Mouse (Mus musculus) brain, embryonic 14.5 days (tissue): ENCODE results near the gene Smarca4. TPM values are rescaled to one million over a fixed set of nuclear protein-coding genes. Genes with fewer than 3 reads are reported as not detected.
A peak's percentile ranks its signal among the peaks of the same experiment; 100 is the strongest.

ENCODE experiments used
- DNase-seq: peaks from one replicate; pipeline ENCODE4 v3.0.0-alpha.2; 2011; ENCODE audit warnings: low read depth
- CTCF ChIP-seq: fragments of 200-500 bp; IDR thresholded peaks from 2 replicates; pipeline ENCODE4 v1.5.1; 2012; ENCODE audit warnings: inconsistent platforms, mild to moderate bottlenecking, moderate library complexity, borderline replicate concordance; ENCODE audit not compliant: insufficient read depth, insufficient read length; ENCODE audit errors: extremely low read depth
- POLR2A ChIP-seq: fragments of 200-500 bp; IDR thresholded peaks from 2 replicates; pipeline ENCODE4 v1.6.1; 2012; ENCODE audit warnings: mild to moderate bottlenecking, inconsistent platforms, borderline replicate concordance; ENCODE audit not compliant: poor library complexity, insufficient read depth, insufficient read length, severe bottlenecking; ENCODE audit errors: extremely low read depth
- polyA plus RNA-seq: library from polyadenylated mRNA; depleted of rRNA; stranded (reverse); fragments of >200 nt; gene quantifications from 2 replicates; pipeline ENCODE4 v1.2.3, GENCODE M21; 2012

Gene Smarca4
- polyA plus RNA-seq, 1 experiment = 241 TPM

DNA sequence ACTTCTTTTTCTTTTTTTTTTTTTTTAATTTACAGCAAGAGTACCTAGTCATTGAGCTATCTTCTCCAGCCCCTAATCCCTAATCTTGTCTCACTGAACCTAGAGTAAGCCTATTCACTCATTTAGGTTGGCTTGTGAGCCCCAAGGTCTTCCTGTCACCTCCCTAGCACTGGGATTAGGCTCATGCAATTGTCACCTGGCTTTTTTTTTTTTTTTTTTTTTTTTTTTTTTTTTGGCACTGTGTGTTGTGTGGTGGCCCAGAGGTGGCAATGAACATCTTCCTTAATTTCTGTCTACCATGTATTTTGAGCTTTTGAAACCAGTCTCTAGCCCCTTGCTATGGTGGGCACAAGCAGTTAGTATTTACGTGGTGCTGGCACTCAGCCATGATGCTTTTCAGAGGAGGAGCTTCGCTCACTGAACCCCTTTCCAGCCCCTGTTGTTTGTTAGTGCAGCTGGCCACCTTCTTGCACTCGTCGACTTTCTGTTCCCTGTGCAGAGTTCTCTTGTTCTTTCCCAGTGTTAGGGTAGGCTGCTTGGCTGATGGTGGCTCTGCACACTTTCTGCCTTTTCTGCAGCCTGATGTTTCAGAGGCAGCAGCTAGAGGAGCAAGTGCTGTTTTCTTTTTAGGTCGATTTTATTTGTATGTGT, 11.3 kb downstream of the Smarca4 start:
- TF ChIP-seq CTCF = no peak
- no peak for TF ChIP-seq POLR2A
- DNase-seq = peak; percentile 76

DNA sequence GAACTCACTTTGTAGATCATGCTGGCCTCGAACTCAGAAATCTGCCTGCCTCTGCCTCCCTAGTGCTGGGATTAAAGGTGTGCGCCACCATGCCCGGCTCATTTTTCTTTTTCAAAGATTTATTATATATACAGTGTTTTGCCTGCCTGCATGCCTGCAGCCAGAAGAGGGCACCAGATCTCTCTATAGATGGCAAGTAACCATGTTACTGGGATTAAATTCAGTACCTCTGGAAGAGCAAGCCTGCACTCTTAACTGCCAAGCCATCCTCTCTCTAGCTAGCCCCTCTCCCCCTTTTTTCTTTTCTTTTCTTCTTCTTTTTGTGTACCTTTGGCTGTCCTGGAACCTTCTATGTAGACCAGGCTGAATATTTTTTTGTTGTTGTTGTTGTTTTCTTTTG, 14.7 kb downstream of the Smarca4 start:
- peak; percentile 52 for DNase-seq
- TF ChIP-seq CTCF = peak; percentile 55; the same call in 1 of the 2 replicates
- TF ChIP-seq POLR2A = no peak

DNA sequence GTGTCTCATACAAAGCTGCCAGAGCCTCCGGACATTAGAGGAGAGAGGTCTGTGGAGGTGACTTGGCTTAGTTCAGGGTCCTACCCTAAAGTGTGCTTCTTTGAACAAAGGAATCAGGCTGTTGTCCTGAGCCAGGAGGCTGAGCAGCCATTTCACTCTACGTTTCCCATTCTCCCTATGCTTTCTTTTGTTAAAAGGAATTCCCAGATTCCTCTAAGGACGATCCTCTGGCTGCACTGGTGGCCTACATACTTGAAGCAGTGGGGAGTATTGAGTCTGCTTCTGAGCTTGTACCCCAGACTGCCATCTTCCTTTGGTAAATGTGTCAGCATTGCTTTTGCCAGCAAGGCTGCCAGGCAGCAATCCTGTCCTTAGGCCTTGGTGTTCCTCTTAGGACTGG, 17.1 kb downstream of the Smarca4 start:
- TF ChIP-seq CTCF = no peak
- no peak for DNase-seq

- DNase-seq = peak; percentile 47
- no peak for TF ChIP-seq POLR2A
- TF ChIP-seq CTCF = no peak
Measured at GRCm38 (mm10) chr9:21635639-21636038, 19.7 kb downstream of the Smarca4 start.

DNA sequence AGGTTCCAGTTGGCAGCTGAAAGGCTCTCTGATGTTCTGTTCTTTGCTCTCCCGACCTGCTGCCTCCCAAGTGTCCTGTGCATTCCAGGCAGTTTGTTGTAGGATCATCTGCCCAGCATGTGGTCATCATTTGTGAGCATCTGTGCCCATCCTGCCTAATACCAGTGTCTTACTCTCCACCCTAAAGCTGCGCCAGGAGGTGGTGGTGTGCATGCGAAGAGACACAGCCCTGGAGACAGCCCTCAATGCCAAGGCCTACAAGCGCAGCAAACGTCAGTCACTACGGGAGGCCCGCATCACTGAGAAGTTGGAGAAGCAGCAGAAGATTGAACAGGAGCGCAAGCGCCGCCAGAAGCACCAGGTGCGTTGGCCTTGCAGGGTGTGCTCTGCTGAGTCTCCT, 23.1 kb downstream of the Smarca4 start:
- no peak for DNase-seq
- TF ChIP-seq CTCF (no peak), POLR2A (no peak)

DNA sequence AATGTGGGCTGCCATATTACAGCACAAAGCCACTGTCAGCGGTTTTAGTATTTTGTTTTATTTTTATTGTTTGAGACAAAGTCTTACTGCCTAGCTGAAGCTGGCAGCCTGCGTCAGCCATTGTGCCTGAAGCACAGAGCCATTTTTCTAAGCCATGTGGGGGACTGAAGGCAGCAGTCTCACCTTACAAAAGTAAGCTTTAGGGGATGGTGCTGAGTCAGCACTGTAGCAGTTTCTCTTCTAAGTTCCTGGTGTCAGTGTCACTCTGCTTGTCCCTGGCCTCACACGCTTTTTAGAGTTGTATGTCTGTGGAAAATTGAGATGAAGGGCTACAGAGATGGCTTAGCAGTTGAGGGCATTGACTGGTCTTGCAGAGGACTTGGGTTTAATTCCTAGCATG, 30.4 kb downstream of the Smarca4 start:
- no peak for DNase-seq
- TF ChIP-seq POLR2A (no peak), CTCF (no peak)

- DNase-seq = no peak
- TF ChIP-seq CTCF (no peak), POLR2A (no peak)
Measured at GRCm38 (mm10) chr9:21647721-21648120, 31.8 kb downstream of the Smarca4 start.

GRCm38 (mm10) chr9:21652263-21652662, 36.3 kb downstream of the Smarca4 start:
- no peak for DNase-seq

DNA sequence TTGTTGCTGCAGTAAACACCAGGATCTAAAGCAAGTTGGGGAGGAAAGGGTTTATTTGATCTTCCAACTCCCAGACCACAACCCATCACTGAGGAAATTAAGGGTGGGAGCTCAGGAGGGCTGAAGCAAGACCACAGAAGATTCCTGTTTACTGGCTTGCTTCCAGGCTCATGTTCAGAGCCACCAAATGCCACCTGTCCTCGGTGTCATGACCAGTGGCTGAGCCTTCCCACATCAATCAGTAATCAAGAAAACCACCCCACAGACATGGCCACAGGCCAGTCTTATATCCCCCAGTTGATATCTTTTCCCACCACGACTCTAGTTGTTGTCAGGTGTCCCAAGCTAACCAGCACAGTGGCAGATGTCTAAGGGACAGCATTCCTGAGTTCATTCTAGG, 37.3 kb downstream of the Smarca4 start:
- DNase-seq = no peak
- TF ChIP-seq POLR2A = no peak
- no peak for TF ChIP-seq CTCF

More at GRCm38 (mm10) chr9:21652263-21652662, 36.3 kb downstream of the Smarca4 start:
- TF ChIP-seq POLR2A = no peak
- no peak for TF ChIP-seq CTCF

DNA sequence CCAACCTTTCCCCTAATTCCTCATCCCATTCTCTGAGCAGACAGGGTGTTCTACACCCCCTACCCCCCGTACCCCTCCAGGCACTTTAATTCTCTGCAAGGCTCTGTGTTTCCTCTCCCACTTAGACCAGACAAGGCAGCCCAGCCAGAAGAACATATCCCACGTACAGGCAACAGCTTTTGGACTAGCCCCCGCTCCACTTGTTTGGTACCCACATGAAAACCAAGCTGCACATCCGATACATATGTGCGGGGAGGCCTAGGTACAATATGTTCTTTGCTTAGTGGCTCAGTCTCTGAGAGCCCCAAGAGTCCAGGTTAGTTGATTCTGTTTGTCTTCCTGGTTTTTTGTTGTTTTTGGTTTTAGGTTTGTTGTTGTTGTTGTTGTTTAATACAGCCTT, 46.1 kb downstream of the Smarca4 start:
- no peak for TF ChIP-seq CTCF
- no peak for TF ChIP-seq POLR2A
- no peak for DNase-seq

DNA sequence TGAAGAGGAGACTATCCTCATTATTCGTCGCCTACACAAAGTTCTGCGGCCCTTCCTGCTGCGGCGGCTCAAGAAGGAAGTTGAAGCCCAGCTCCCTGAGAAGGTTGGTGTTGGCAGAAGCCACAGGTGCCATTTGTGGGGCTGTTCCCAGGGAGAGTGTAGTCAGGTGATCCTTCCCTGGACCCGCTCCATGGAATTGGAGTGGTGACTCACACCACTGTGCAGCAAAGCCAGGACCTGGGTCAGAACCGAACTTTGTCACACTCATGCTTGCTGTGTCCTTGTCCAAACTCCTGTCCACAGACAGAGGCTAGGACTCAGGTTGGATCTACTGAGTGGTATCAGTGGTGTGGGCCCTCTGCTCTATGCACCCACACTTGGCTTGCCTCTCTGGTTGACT, 53.0 kb downstream of the Smarca4 start:
- DNase-seq = no peak
- no peak for TF ChIP-seq POLR2A

DNA sequence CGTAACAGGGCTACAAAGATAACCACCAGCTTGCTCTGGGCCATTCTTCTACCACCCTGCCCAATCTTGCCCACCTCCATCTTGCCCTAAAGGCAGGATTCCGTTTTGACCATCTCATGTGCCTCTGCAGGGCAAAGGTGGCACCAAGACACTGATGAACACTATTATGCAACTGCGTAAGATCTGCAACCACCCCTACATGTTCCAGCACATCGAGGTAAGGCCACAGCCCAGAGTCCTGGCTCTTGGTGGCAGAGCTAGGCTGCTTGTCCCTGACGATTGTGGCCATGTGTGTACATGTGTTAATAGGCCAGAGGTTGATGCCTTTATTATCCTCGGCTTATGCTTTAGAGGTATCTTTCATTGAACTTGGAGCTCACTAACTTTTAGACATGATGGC, 54.4 kb downstream of the Smarca4 start:
- DNase-seq = no peak
- TF ChIP-seq POLR2A (no peak), CTCF (no peak)

DNA sequence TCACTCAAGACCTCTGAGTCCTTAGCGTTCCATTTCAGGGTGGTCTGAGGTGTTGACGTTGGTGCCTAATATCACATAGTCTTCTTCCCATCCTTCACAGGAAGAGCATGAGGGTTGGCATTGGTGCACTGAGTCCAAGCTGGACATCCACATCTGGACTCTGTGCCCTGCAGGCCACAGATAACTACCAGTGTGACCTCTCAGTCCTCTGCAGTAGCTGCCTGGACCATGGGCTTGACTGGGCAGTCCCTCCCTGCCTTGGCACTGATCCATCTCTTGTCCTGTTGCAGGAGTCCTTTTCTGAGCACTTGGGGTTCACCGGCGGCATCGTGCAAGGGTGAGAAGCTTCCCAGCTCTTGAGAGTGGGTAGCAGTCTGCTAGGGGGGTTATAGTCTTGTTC, 55.8 kb downstream of the Smarca4 start:
- no peak for DNase-seq
- no peak for TF ChIP-seq CTCF
- TF ChIP-seq POLR2A = no peak

- TF ChIP-seq POLR2A (no peak), CTCF (no peak)
- DNase-seq = no peak
Measured at GRCm38 (mm10) chr9:21677706-21678105, 61.7 kb downstream of the Smarca4 start.
